Mouse (Mus musculus): ENCODE results near the gene Nxf3. TPM values are rescaled to one million over a fixed set of nuclear protein-coding genes. Genes with fewer than 3 reads are reported as not detected.

Gene Nxf3
- 0.07 and 0.08 TPM in 2 replicates for polyA plus RNA-seq (2015; fragmentation: Nextera tagmentation; extraction: Ambion mirVana)

DNA sequence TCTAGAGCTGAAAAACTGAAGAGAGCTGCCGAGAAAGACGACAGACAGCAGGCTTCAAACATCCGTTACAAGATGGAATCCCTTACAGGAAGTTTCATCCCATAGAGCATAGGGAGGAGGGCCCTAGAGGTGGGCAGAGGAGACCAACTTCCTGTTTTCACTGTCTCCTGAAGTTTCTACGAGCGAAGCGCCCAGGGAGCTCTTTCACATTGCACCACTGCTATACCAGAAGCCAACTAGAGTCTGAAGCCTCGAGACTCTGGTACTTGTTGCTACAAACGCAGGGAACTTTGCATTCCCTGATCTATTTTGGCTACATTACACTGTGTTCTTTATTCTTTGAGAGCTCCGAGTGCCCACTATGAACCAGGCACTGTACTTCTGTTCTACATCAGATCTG is at the start of gene Nxf3:
Gene Nxf3 (minus strand): TSS at position 101 of the 400 bp plus-strand sequence.
- DNase-seq (ENCODE audit: low spot score): no peak
- H3K4me3 ChIP-seq (ENCODE audit: low read depth, low read length): no peak within 1 kb of the TSS
- H3K4me1 ChIP-seq (ENCODE audit: insufficient read depth, low read depth, low read length): no peaks in the 10 kb centered on the region
- 74% methylated on average over 9 of the region's 9 CpGs for WGBS
- H3K9ac ChIP-seq (replicated peaks; ENCODE audit: low read depth): no peak within 1 kb of the TSS
- H3K27ac ChIP-seq (ENCODE audit: low read length): no peak within 1 kb of the TSS
- H3K9me3 ChIP-seq (ENCODE audit: low read length): no peaks in the 10 kb centered on the region
- no peaks in the 10 kb centered on the region for H3K27me3 ChIP-seq (replicated peaks; ENCODE audit: insufficient read depth, low read length)
- no peak within 1 kb of the TSS for H3K4me2 ChIP-seq (replicated peaks; ENCODE audit: low read depth, low read length)
- ATAC-seq: no peak
- no peak for TF ChIP-seq EP300 (IDR thresholded peaks at IDR 0.05)
- no peak for TF ChIP-seq CTCF (IDR thresholded peaks at IDR 0.05)
- H3K36me3 ChIP-seq (ENCODE audit: insufficient read depth, low read length): no peaks in the 10 kb centered on the region

DNA sequence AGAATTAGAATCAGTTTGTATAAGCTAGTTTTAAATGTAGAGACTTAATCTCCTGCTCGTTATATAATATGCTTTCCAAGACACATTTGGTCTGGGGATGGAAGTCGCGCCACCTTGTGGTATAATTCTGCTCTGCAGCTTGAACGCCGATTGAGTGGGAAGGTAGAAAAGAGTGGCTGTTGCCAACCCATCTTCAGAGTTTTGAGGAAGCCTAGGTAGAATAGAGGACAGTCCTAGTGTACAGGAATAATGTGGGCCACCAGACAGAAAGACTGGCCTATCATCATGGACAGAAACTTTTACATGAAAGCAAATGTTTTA is 42.6 kb upstream of the Nxf3 start:
- Histone ChIP-seq H3K4me2 (replicated peaks; ENCODE audit: low read depth, low read length) (no peak overlapping the region), H3K9ac (replicated peaks; ENCODE audit: low read depth) (no peak overlapping the region), H3K27ac (ENCODE audit: low read length) (no peak overlapping the region), H3K36me3 (ENCODE audit: insufficient read depth, low read length) (no peaks in the 10 kb centered on the region), H3K9me3 (ENCODE audit: low read length) (no peaks in the 10 kb centered on the region), H3K4me1 (ENCODE audit: insufficient read depth, low read depth, low read length) (no peaks in the 10 kb centered on the region), H3K27me3 (replicated peaks; ENCODE audit: insufficient read depth, low read length) (no peaks in the 10 kb centered on the region), H3K4me3 (ENCODE audit: low read depth, low read length) (no peak overlapping the region)
- ATAC-seq (no peak), DNase-seq (ENCODE audit: low spot score) (peak; percentile 32)
- no peak for TF ChIP-seq EP300 (IDR thresholded peaks at IDR 0.05)
- peak; percentile 72 for TF ChIP-seq CTCF (IDR thresholded peaks at IDR 0.05)
- WGBS: 14% methylated on average over 5 of the region's 5 CpGs

DNA sequence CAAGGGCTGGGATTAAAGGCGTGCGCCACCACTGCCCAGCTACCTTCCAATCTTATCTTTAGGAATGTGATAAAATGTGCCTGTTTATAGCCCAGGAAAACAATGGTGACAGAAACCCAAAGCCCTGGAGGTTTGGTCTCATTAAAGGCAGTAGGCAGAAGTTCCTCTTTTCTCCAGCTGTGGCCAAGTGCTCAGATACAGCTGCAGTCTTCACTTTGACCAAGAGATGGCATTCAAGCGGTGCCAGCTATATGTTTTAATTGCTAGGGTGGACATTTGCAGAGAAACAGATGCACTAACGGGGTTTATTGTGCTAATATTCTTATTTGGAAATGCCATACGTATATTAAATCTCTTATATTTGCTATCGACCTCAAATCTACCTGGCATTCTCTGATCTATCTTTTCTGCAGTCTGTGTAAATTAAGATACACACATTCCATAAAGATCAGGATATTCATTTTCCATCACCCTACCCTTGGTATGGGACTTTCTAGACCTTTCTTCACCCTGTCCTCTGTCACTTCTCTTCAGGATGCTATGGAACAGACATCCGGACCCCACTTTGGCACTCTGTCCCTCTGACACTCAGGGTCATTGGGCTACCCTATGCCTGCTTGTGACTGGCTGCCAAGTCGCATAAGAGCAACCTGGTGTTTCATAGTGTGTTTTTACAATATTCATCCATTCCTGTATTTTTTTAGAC is 42.1 kb upstream of the Nxf3 start:
- ATAC-seq: no peak
- Histone ChIP-seq H3K9ac (replicated peaks; ENCODE audit: low read depth) (no peak overlapping the region), H3K4me2 (replicated peaks; ENCODE audit: low read depth, low read length) (no peak overlapping the region), H3K4me3 (ENCODE audit: low read depth, low read length) (no peak overlapping the region), H3K36me3 (ENCODE audit: insufficient read depth, low read length) (no peaks in the 10 kb centered on the region), H3K9me3 (ENCODE audit: low read length) (no peaks in the 10 kb centered on the region), H3K27ac (ENCODE audit: low read length) (no peak overlapping the region), H3K4me1 (ENCODE audit: insufficient read depth, low read depth, low read length) (no peaks in the 10 kb centered on the region), H3K27me3 (replicated peaks; ENCODE audit: insufficient read depth, low read length) (no peaks in the 10 kb centered on the region)
- peak; percentile 46 for DNase-seq (ENCODE audit: low spot score)
- TF ChIP-seq EP300 (IDR thresholded peaks at IDR 0.05) (no peak), CTCF (IDR thresholded peaks at IDR 0.05) (peak; percentile 47)
- WGBS: 55% methylated on average over 8 of the region's 8 CpGs

DNA sequence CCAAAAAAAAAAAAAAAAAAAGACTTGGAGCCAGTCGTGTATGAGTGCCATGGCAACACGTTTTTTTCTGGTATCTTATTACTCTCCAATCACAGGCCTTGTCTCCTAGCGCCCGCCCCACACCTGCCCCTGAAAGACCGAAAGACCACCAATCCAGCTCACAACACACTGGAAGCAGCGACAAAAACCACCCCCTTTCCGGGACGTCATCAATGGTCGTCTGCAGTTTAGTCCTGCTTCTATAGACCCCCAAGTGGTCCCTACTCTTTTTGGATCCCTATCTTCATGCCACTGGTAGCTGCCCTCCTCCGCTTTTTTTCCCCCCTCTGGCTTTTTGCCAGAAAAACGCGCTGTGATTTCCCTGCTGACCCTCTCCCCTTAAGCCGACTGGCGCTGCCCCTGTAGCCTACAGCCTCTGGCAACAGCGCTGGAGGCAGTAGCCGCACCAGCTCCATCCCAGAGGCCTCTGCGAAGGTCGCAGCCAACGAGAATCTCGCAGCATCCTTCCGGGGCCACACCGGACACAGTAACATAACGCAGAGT is 30.4 kb upstream of the Nxf3 start:
- Histone ChIP-seq H3K27me3 (replicated peaks; ENCODE audit: insufficient read depth, low read length) (no peaks in the 10 kb centered on the region), H3K9ac (replicated peaks; ENCODE audit: low read depth) (no peak overlapping the region), H3K4me3 (ENCODE audit: low read depth, low read length) (peak overlapping the region; percentile 1; the same call in 1 of the 2 replicates), H3K27ac (ENCODE audit: low read length) (no peak overlapping the region), H3K4me1 (ENCODE audit: insufficient read depth, low read depth, low read length) (no peaks in the 10 kb centered on the region), H3K36me3 (ENCODE audit: insufficient read depth, low read length) (no peaks in the 10 kb centered on the region), H3K4me2 (replicated peaks; ENCODE audit: low read depth, low read length) (peak overlapping the region; percentile 22; the same call in 1 of the 2 replicates), H3K9me3 (ENCODE audit: low read length) (no peaks in the 10 kb centered on the region)
- ATAC-seq (peak; percentile 37), DNase-seq (ENCODE audit: low spot score) (no peak)
- WGBS: 12% methylated on average over 23 of the region's 23 CpGs
- no peak for TF ChIP-seq CTCF (IDR thresholded peaks at IDR 0.05)
- TF ChIP-seq EP300 (IDR thresholded peaks at IDR 0.05): no peak

DNA sequence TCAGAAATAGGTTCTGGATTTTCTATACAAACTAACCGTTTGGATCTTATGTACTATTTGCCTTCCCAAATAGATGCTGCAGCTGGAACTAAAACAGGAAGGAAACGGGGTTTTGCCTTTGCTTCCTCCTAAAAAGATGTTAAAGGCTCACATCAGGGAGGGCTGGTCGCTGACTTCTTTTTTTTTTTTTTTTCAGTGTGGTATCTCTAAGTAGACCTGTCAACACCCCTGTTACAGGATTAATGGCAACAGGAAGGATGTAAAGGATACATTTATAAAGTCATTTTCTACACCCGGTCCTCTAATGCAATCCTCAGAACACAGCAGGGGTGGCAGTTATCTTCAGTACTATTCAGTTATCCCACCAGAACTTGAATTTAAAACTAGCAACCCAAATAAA is 30.0 kb upstream of the Nxf3 start:
- whole genome bisulfite sequencing: 22% methylated on average over 4 of the region's 4 CpGs
- DNase-seq (ENCODE audit: low spot score) (no peak), ATAC-seq (no peak)
- H3K9ac ChIP-seq (replicated peaks; ENCODE audit: low read depth): no peak overlapping the region
- H3K27ac ChIP-seq (ENCODE audit: low read length): no peak overlapping the region
- H3K4me3 ChIP-seq (ENCODE audit: low read depth, low read length): no peak overlapping the region
- H3K4me2 ChIP-seq (replicated peaks; ENCODE audit: low read depth, low read length): no peak overlapping the region
- no peaks in the 10 kb centered on the region for H3K27me3 ChIP-seq (replicated peaks; ENCODE audit: insufficient read depth, low read length)
- H3K4me1 ChIP-seq (ENCODE audit: insufficient read depth, low read depth, low read length): no peaks in the 10 kb centered on the region
- H3K36me3 ChIP-seq (ENCODE audit: insufficient read depth, low read length): no peaks in the 10 kb centered on the region
- H3K9me3 ChIP-seq (ENCODE audit: low read length): no peaks in the 10 kb centered on the region
- no peak for TF ChIP-seq EP300 (IDR thresholded peaks at IDR 0.05)
- no peak for TF ChIP-seq CTCF (IDR thresholded peaks at IDR 0.05)

DNA sequence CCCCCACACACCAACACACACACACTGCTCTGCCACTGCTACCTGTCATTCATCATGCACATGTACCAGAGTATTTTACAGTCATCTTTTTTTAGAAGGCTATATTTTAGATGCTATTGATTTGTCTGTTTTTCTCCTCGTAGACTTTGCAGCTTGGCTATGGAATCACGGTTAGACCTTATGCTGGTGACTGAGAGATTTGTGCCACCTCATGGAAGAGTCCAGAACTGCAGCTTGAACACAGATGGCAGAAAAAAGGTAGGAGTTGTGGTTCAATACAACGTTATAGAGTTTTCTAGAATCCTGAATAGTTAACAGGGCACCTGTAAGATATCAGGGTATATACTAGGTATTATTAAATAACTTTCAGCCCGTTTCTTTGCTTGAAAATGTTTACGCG is 22.9 kb upstream of the Nxf3 start:
- ATAC-seq: no peak
- peak; percentile 36 for DNase-seq (ENCODE audit: low spot score)
- no peaks in the 10 kb centered on the region for H3K9me3 ChIP-seq (ENCODE audit: low read length)
- H3K27me3 ChIP-seq (replicated peaks; ENCODE audit: insufficient read depth, low read length): no peaks in the 10 kb centered on the region
- peak; percentile 77 for TF ChIP-seq CTCF (IDR thresholded peaks at IDR 0.05)
- TF ChIP-seq EP300 (IDR thresholded peaks at IDR 0.05): no peak
- H3K4me1 ChIP-seq (ENCODE audit: insufficient read depth, low read depth, low read length): no peaks in the 10 kb centered on the region
- WGBS: 42% methylated on average over 6 of the region's 6 CpGs
- H3K4me3 ChIP-seq (ENCODE audit: low read depth, low read length): no peak overlapping the region
- no peaks in the 10 kb centered on the region for H3K36me3 ChIP-seq (ENCODE audit: insufficient read depth, low read length)
- no peak overlapping the region for H3K9ac ChIP-seq (replicated peaks; ENCODE audit: low read depth)
- no peak overlapping the region for H3K4me2 ChIP-seq (replicated peaks; ENCODE audit: low read depth, low read length)
- no peak overlapping the region for H3K27ac ChIP-seq (ENCODE audit: low read length)
